Mouse (Mus musculus) limb, embryonic 11.5 days (tissue): ENCODE measurements around the gene Stom. TPM values are rescaled to one million over a fixed set of nuclear protein-coding genes. Genes with fewer than 3 reads are reported as not detected.

Experiments used
- ATAC-seq: fragments of 200-750 bp; cut with Nextera tagmentation; 2 replicates; pipeline ENCODE4 v1.8.0; 2017; ENCODE audit warnings: low read depth; ENCODE audit not compliant: insufficient number of reproducible peaks, low FRiP score, low TSS enrichment
- DNase-seq: peaks from one replicate; pipeline ENCODE4 v3.0.0-alpha.2; 2015; ENCODE audit warnings: low spot score
- H3K27ac ChIP-seq: fragments of 300-500 bp; sonication (generic); replicated peaks from 2 replicates; pipeline ENCODE4 v1.5.1; 2014; ENCODE audit warnings: low read depth, mild to moderate bottlenecking, low read length
- H3K27me3 ChIP-seq: fragments of 300-500 bp; sonication (generic); 2 replicates; pipeline ENCODE4 v1.6.1; 2014; ENCODE audit warnings: mild to moderate bottlenecking, low read length, mixed read lengths; ENCODE audit not compliant: control insufficient read depth, insufficient read depth
- H3K36me3 ChIP-seq: fragments of 300-500 bp; sonication (generic); 2 replicates; pipeline ENCODE4 v1.6.1; 2014; ENCODE audit warnings: mild to moderate bottlenecking, low read length, moderate library complexity, mixed read lengths; ENCODE audit not compliant: control insufficient read depth, insufficient read depth
- H3K4me1 ChIP-seq: fragments of 300-500 bp; sonication (generic); 2 replicates; pipeline ENCODE4 v1.6.1; 2014; ENCODE audit warnings: low read length, mixed read lengths; ENCODE audit not compliant: control insufficient read depth, insufficient read depth
- H3K4me2 ChIP-seq: fragments of 300-500 bp; sonication (generic); 2 replicates; pipeline ENCODE4 v1.6.1; 2014; ENCODE audit warnings: low read depth, mild to moderate bottlenecking, moderate library complexity; ENCODE audit not compliant: severe bottlenecking
- H3K4me3 ChIP-seq: fragments of 300-500 bp; sonication (generic); 2 replicates; pipeline ENCODE4 v1.5.1; 2014; ENCODE audit warnings: low read depth, low read length
- H3K9ac ChIP-seq: fragments of 300-500 bp; sonication (generic); 2 replicates; pipeline ENCODE4 v1.6.1; 2014; ENCODE audit warnings: mild to moderate bottlenecking, low read length
- H3K9me3 ChIP-seq: fragments of 300-500 bp; sonication (generic); 2 replicates; pipeline ENCODE4 v1.6.1; 2016; ENCODE audit warnings: low read length; ENCODE audit not compliant: control insufficient read depth
- WGBS: fragments of 180-500 bp; shearing (Covaris S2); extraction: QIAGEN DNeasy Blood & Tissue Kit; methylation state at CpG from one replicate; pipeline ENCODE4 v1.1.7; 2014; 5-methylcytosine and 5-hydroxymethylcytosine counted together
- polyA plus RNA-seq: library from polyadenylated mRNA; unstranded; fragments of >200 nt; fragmentation: Nextera tagmentation; extraction: Ambion mirVana; gene quantifications from 2 replicates; pipeline ENCODE4 v1.2.1, GENCODE M21; 2014

The Stom gene
- polyA plus RNA-seq, 1 experiment from 2014 or later, result 10.9 TPM

DNA sequence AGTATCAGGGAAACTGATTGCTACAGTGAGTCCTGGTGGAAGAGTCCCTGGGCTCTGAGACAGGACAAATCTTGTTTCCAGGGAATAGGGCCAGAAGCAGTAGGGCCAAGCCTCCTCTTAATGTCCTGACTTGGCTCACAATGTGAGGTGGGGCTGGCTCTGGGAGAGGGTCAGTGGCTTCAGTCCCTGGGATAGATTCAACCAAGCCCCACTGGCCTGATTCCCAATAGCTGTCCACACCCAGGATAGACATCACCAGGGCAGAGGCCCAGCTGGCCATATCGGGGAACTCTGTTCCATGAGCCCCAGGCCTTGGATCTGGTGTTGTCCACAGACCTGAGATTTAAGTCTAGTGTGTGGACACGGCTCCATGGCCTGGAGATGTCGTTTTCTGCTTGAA, 59.1 kb downstream of the Stom start:
- DNase-seq (no peak), ATAC-seq (no peak)
- Histone ChIP-seq H3K4me1 (peaks cover 10% of the 10 kb centered on the region; the same call in 1 of the 2 replicates), H3K36me3 (no peaks in the 10 kb centered on the region), H3K27ac (no peak overlapping the region), H3K9me3 (no peaks in the 10 kb centered on the region), H3K9ac (no peak overlapping the region), H3K4me2 (no peak overlapping the region), H3K27me3 (peaks cover 9% of the 10 kb centered on the region), H3K4me3 (no peak overlapping the region)
- 75% methylated on average over 3 of the region's 3 CpGs for WGBS

GRCm38 (mm10) chr2:35273536-35273935, 63.2 kb downstream of the Stom start:
- ATAC-seq (peak; percentile 71), DNase-seq (peak; percentile 43)
- H3K36me3 ChIP-seq, result no peaks in the 10 kb centered on the region
- 10% methylated on average over 2 of the region's 2 CpGs for WGBS
- H3K27ac ChIP-seq, result peak overlapping the region; percentile 57; the same call in 1 of the 2 replicates
- peaks cover 20% of the 10 kb centered on the region; the same call in 1 of the 2 replicates for H3K4me1 ChIP-seq
- H3K4me2 ChIP-seq, result no peak overlapping the region
- no peaks in the 10 kb centered on the region for H3K27me3 ChIP-seq
- H3K9me3 ChIP-seq, result no peaks in the 10 kb centered on the region
- no peak overlapping the region for H3K9ac ChIP-seq
- no peak overlapping the region for H3K4me3 ChIP-seq

DNA sequence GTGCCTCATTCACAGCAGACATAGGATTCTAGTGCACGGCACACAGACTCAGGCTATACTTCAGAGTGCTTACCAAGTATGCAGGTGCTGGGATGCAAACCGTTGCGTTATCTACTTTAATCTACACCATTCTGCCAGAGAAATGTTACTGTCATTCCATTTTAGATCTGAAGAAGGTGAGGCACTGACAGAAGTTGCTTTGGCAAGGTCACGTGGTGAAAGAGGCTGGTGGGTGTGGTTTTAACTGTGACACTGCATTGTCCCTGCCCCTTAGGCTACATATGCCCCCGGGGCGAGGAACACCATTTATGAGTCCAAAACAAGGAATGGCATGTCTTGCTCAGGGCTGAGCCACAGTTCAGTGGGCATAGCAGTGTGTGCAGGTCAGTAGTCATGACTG, 63.9 kb downstream of the Stom start:
- no peaks in the 10 kb centered on the region for H3K27me3 ChIP-seq
- H3K27ac ChIP-seq, result no peak overlapping the region
- ATAC-seq, result no peak
- H3K4me1 ChIP-seq, result peaks cover 20% of the 10 kb centered on the region; the same call in 1 of the 2 replicates
- H3K4me3 ChIP-seq, result no peak overlapping the region
- H3K4me2 ChIP-seq, result no peak overlapping the region
- 88% methylated on average over 6 of the region's 6 CpGs for WGBS
- no peaks in the 10 kb centered on the region for H3K9me3 ChIP-seq
- H3K9ac ChIP-seq, result no peak overlapping the region
- no peak for DNase-seq
- H3K36me3 ChIP-seq, result no peaks in the 10 kb centered on the region

DNA sequence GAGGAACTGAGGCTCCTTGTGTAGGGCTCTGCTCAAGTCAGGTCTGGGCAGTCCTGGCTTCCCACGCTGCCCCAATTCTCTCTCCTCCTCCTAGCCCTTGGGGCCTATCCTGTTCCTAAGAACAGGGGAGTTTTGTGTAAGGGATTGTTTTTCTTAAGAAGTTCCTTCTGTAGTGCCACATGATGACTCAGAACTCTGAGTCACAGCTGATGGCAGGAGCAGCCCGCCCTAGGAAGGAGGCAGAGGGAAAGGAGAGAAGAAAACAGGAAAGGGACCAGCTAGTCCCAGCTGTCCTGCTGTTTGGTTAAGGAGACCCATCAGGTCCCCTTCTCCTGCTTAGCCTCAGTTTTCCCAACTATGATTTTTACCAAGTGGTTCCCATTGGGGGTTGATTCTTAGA, 65.0 kb downstream of the Stom start:
- Histone ChIP-seq H3K27me3 (no peaks in the 10 kb centered on the region), H3K9me3 (no peaks in the 10 kb centered on the region), H3K36me3 (no peaks in the 10 kb centered on the region), H3K9ac (no peak overlapping the region), H3K27ac (no peak overlapping the region), H3K4me3 (no peak overlapping the region), H3K4me2 (no peak overlapping the region), H3K4me1 (peaks cover 20% of the 10 kb centered on the region; the same call in 1 of the 2 replicates)
- ATAC-seq (no peak), DNase-seq (no peak)
- 73% methylated on average over 2 of the region's 2 CpGs for whole genome bisulfite sequencing

- peak; percentile 75 for DNase-seq
- no peaks in the 10 kb centered on the region for H3K27me3 ChIP-seq
- no peak overlapping the region for H3K27ac ChIP-seq
- ATAC-seq, result no peak
- no peak overlapping the region for H3K4me3 ChIP-seq
- 22% methylated on average over 10 of the region's 10 CpGs for WGBS
- H3K4me2 ChIP-seq, result no peak overlapping the region
- peaks cover 21% of the 10 kb centered on the region; the same call in 1 of the 2 replicates for H3K4me1 ChIP-seq
- no peak overlapping the region for H3K9ac ChIP-seq
- no peaks in the 10 kb centered on the region for H3K36me3 ChIP-seq
- H3K9me3 ChIP-seq, result no peaks in the 10 kb centered on the region
Measured at GRCm38 (mm10) chr2:35270531-35270984, 66.2 kb downstream of the Stom start.

DNA sequence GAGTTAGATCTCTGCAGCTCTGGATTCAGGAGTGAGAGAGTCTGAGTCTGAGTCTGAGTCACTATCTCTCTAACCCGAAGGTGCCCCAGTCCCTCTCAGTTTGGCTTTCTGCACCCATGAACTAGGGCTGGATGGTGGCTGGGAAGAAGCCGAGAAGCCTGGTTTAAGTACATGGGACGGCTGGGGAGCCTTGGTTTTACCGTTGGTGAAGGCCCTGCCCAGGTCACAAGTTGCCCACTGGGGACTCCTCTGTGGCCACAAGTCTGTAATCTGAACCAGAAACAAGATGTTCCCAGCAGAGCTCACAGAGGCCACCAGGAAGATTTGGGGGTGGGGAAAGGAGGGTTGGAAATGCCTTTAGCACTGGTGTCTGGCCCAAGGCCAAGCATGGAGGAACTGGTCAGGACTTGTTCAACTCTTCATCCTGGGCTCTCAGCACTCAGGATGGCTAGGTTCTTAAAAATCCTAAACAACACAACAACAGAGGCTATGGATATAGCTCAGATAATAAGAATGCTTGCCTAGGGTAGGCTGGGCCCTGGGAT, 67.0 kb downstream of the Stom start:
- H3K4me1 ChIP-seq, result peaks cover 24% of the 10 kb centered on the region; the same call in 1 of the 2 replicates
- WGBS, result 73% methylated on average over 4 of the region's 4 CpGs
- H3K27ac ChIP-seq, result no peak overlapping the region
- no peaks in the 10 kb centered on the region for H3K36me3 ChIP-seq
- no peak overlapping the region for H3K9ac ChIP-seq
- no peak for ATAC-seq
- no peak for DNase-seq
- H3K27me3 ChIP-seq, result no peaks in the 10 kb centered on the region
- no peaks in the 10 kb centered on the region for H3K9me3 ChIP-seq
- no peak overlapping the region for H3K4me2 ChIP-seq
- no peak overlapping the region for H3K4me3 ChIP-seq

- Histone ChIP-seq H3K36me3 (no peaks in the 10 kb centered on the region), H3K4me3 (no peak overlapping the region), H3K4me1 (peaks cover 24% of the 10 kb centered on the region; the same call in 1 of the 2 replicates), H3K27me3 (no peaks in the 10 kb centered on the region), H3K4me2 (no peak overlapping the region), H3K9me3 (no peaks in the 10 kb centered on the region), H3K9ac (no peak overlapping the region), H3K27ac (no peak overlapping the region)
- DNase-seq (no peak), ATAC-seq (no peak)
- 90% methylated on average over 6 of the region's 6 CpGs for WGBS
Measured at GRCm38 (mm10) chr2:35269136-35269535, 67.6 kb downstream of the Stom start.

GRCm38 (mm10) chr2:35267876-35268566, 68.8 kb downstream of the Stom start:
- H3K27ac ChIP-seq, result no peak overlapping the region
- whole genome bisulfite sequencing, result 78% methylated on average over 10 of the region's 10 CpGs
- H3K4me1 ChIP-seq, result peaks cover 16% of the 10 kb centered on the region; the same call in 1 of the 2 replicates
- H3K9ac ChIP-seq, result no peak overlapping the region
- no peak for ATAC-seq
- DNase-seq, result no peak
- no peak overlapping the region for H3K4me2 ChIP-seq
- no peak overlapping the region for H3K4me3 ChIP-seq
- H3K27me3 ChIP-seq, result no peaks in the 10 kb centered on the region
- H3K9me3 ChIP-seq, result no peaks in the 10 kb centered on the region
- no peaks in the 10 kb centered on the region for H3K36me3 ChIP-seq
